Mouse (Mus musculus): Measurements from ENCODE around the gene Pdgfc.

Pdgfc gene

DNA sequence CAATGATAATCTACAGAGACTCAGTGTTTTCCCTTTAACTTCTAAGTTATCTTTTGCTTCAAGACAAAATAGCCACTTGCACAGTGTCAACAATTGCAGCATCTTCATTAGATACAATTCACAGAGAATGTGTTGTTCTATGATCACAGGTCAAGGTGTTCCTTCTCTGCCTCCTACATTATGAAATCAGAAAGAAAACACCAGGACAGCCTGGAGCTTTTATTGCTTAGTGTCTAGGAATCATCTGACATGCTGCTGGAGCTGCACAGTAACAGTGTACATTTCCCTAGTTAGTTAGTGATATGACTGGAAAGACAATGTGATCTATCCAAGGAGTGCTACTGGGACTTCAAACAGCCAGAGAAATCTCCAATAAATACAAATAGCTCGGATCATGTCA, 118.2 kb downstream of the Pdgfc start:
- DNase-seq (ENCODE audit: low spot score in 2 of 2) = no peak

DNA sequence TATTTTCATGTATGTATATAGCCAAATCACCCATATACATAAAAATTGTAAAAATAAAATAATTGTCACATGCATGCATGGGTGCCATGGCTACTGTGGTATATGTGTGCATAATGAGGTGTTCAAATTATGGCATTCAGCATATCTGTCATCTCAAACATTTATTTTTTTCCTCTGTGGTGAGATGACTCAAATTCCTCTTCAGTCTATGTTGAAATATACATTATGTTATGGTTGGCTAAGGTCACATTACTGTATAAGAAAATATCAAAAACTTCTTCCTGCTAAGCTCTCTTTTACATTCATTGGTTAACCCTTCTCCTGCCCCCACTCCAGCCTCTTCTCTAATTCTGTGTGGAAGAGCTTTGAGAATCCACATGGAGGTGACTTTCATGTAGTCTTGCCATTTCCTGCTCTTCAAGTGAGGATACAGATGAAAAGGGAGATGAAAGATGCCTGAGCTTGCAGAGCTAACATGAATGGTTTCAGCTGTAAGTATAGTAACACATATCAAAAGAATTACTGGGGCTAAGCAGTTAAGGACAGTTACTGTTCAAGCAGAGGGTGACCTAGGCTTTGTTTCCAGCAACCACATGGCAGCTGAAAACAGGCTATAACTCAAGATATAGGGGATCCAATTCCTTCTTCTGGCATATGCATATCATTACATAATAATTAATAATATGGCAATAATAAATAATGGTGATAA, 124.4 kb downstream of the Pdgfc start:
- no peak for DNase-seq (ENCODE audit: low spot score in 2 of 2)

DNA sequence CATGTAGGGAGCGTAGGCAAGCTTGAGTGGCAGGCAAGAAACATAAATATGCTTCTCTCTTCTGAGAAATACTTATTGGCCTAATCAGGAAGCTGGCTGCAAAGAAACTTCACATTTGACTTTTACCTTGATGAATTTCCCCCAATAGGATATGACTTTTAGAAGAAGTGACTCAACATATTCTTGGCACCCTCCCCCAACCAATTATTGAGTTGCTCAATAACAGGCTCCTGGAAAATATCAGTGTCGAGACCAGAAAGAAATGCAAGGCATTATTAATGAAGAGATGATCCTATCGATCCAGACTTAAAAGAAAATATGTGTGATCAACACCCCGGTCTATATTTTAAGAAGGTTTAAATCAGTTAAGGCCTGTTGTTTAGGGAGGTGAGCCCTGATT, 125.9 kb downstream of the Pdgfc start:
- no peak for DNase-seq (ENCODE audit: low spot score in 2 of 2)

GRCm38 (mm10) chr3:81164091-81164490, 127.9 kb downstream of the Pdgfc start:
- DNase-seq (ENCODE audit: low spot score in 2 of 2) = no peak

- DNase-seq (ENCODE audit: low spot score in 2 of 2) = no peak
Observed at GRCm38 (mm10) chr3:81170073-81170809, 134.0 kb downstream of the Pdgfc start.

- no peak for DNase-seq (ENCODE audit: low spot score in 2 of 2)
Observed at GRCm38 (mm10) chr3:81174832-81175231, 138.6 kb downstream of the Pdgfc start.

- no peak for DNase-seq (ENCODE audit: low spot score in 2 of 2)
Observed at GRCm38 (mm10) chr3:81181319-81182013, 145.2 kb downstream of the Pdgfc start.

DNA sequence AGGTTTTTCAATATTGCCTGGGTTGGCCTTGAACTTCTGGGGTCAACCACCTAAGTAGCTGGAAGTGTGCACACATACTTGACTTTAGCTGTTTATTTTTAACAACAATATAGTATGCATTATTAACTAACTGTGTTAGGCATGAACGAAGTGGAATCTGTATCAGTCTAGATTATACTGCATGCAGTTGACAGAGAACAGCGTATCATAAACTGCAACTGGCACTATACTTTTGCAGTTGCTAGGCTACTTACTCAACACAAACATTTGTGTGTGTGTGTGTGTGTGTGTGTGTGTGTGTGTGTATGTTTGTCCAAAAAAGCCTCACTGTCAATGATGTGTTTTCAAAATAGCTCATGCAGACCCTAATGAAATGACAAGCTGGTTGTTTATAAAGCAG, 160.7 kb downstream of the Pdgfc start:
- DNase-seq (ENCODE audit: low spot score in 2 of 2) = no peak

GRCm38 (mm10) chr3:81197644-81198043, 161.4 kb downstream of the Pdgfc start:
- DNase-seq (ENCODE audit: low spot score in 2 of 2) = no peak

DNA sequence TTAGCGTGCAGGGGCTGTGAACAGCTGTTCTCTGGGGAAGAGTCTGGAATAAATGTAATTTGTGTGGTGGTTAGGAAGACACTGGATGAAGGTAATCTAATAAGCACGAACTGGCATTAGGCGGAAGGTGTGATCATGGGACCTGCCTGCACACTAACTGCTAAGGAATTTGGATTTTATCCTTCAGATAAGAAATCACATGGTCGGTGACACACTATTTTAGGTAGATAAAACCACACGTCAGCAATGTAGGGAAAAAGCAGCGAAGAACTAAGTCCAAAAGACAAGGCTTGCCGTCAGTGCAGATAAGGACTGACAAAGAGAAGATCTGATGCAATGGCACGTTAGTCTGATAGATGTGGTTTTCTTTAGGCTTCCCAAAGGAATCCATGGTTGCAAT, 164.4 kb downstream of the Pdgfc start:
- DNase-seq (ENCODE audit: low spot score in 2 of 2) = no peak

GRCm38 (mm10) chr3:81205201-81205600, 169.0 kb downstream of the Pdgfc start:
- DNase-seq (ENCODE audit: low spot score in 2 of 2) = no peak

GRCm38 (mm10) chr3:81208246-81208645, 172.0 kb downstream of the Pdgfc start:
- DNase-seq (ENCODE audit: low spot score in 2 of 2) = no peak

DNA sequence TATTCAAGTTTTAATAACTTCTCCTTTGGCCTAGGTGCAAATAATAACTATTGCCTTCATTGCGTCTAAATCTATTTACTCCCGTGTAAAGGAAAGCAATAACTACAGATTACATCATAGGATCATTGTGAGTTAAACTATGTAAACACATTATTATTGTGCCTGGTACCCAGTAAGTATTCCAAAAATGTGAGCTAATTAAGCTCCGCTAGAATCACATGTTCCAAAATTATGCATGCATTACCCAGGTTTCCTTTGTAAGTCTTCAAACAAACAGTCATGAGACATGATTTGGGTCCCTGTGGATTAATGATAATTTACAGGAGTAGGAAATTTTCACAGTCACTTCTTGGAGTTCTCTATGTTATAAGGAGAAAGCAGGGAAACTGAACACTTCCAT, 174.9 kb downstream of the Pdgfc start:
- no peak for DNase-seq (ENCODE audit: low spot score in 2 of 2)

GRCm38 (mm10) chr3:81211666-81212065, 175.4 kb downstream of the Pdgfc start:
- DNase-seq (ENCODE audit: low spot score in 2 of 2) = no peak

GRCm38 (mm10) chr3:81215547-81216118, 179.4 kb downstream of the Pdgfc start:
- no peak for DNase-seq (ENCODE audit: low spot score in 2 of 2)

GRCm38 (mm10) chr3:81221682-81222081, 185.5 kb downstream of the Pdgfc start:
- no peak for DNase-seq (ENCODE audit: low spot score in 2 of 2)

DNA sequence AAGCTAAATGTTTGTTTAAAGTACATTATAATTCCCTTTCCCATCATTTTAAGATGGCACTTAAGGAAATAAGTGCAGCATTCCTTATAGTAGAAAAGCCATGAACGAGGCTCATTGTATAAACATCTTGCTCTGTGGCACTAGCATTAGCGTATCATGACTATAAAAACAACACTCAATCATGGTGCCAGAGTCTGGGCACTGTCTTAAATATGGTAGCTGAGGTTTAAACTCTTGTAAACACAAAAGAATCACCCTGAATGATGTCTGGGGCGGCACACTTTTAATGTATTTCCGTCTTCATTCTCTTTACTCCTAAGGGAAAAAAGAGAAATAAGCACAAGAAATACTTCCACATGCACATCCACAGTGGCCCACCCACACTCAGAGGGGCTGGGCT, 192.1 kb downstream of the Pdgfc start:
- no peak for DNase-seq (ENCODE audit: low spot score in 2 of 2)

DNA sequence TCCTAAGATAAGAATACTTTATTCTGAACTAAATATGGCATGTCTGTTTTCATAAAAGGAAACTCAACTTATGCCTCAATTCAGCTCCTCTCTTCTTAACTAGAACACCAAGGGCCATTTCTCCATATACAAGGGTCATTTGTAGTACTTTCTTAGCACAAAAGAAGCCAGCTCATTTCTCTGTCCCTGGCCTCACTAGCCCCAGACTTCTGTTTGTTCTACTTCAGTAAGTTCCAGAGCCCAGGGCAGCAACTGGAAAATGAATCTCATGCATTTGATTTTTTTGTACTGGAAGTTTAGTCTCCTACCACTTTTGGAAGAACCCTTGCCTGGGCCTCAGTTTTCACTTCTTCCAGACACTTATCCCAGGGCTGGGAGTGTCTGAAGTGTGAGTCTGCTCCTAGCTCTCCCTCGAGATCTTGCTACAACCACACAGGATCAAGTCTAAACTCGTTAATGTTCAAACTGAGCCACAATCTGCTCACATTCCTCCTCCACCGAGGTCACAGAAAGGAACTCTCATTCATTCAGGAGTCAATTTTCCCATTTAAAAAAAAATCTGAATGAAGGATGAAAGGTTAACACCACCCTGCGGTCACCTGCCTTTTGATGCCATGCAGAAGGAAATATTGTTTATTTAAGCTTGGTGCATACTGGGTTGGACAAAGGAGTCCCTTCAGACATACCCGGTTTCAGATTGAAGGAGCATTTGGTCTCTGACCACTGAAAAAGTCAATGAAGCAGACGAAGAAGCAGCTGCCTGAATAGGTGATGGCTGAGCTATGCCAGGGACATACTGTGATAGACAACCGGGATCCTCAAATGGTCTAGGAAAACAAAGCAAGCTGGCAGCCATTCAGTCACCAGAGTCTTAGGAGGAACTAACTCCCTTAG, 206.7 kb downstream of the Pdgfc start:
- no peak for DNase-seq (ENCODE audit: low spot score in 2 of 2)

DNA sequence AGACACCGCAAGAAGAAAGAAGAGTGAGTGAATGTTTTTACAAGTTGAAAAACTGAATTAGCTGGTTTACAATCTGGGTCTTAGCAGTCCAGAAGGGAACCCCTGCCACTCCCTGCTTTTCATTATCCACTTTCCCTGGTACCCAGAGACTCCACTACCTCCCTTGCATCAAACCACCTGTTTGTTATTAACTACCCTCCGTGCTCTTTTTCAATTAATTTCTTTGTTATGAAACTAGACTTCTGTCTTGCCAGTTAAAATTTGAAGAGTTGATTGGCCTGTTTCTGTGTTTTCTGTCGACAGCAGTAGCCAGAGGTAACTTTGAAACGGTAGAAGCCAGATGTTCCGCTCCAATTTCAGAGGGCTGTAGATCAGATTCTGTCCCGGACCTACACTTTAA, 207.4 kb downstream of the Pdgfc start:
- no peak for DNase-seq (ENCODE audit: low spot score in 2 of 2)

DNA sequence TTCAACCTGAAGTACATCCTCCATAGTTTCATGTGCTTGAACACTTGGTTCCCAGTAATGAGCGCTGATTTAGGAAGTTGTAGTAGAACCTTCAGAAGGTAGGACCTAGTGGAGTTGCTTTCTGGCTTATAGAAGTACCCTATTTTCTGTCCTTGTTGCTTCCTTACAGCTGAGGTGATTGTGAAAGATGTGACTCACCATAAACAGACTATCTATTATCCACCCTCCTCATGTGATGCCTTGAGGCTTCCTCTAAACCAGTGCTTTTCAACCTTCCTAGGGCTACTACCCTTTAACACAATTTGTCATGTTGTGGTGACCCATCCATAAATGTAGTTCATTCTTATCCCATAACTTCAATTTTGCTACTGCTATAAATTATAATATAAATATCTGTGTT, 226.6 kb downstream of the Pdgfc start:
- no peak for DNase-seq (ENCODE audit: low spot score in 2 of 2)
